ENCODE assay signal across 8 mouse cellular contexts in genomic region chr10:25929401-25930150, GRCm38 (mm10).
DNase-seq lines count a peak whose midpoint lies in the region.

No protein-coding gene starts in this region.

- peak; percentile 64 for DNase-seq in Muller cell, postnatal 12 days (ENCODE audit: inconsistent ontology term)
- peak; percentile 20 to 47 for DNase-seq in cerebellum, postnatal 25 days
- peak; percentile 14 to 24 for DNase-seq in heart, postnatal 10 days
- peak; percentile 14 to 65 for DNase-seq in left cerebral cortex, adult 9 months (ENCODE audit: low spot score in 2 of 2)
- DNase-seq in right cerebral cortex, postnatal 10 days (ENCODE audit: low spot score in 2 of 2): peak; percentile 65 to 72
- DNase-seq in gastrocnemius, postnatal 36 days: no peak
- DNase-seq in T-cell, adult 2 months (ENCODE audit: low spot score): no peak
- DNase-seq in adrenal gland, postnatal 25 days: no peak

- intact Hi-C loops in heart, postnatal 10 days (cut with DNase I): no loop called here
- intact Hi-C loops in gastrocnemius, postnatal 36 days (cut with DNase I): no loop called here

Comparison
In these comparisons a context has a peak if more than half of its experiments do, and no peak if none do; other contexts are left out.
1. DNase-seq: peak in Muller cell, postnatal 12 days (single experiment), cerebellum, postnatal 25 days (2 of 2), heart, postnatal 10 days (2 of 2), left cerebral cortex, adult 9 months (2 of 2) and right cerebral cortex, postnatal 10 days (2 of 2); none in gastrocnemius, postnatal 36 days (0 of 2), T-cell, adult 2 months (single experiment) and adrenal gland, postnatal 25 days (single experiment).